Mouse (Mus musculus) CH12.LX (cell line): ENCODE measurements around the gene Tmem221. TPM values are rescaled to one million over a fixed set of nuclear protein-coding genes. Genes with fewer than 3 reads are reported as not detected.

Experiments used
- DNase-seq: peaks from one replicate; pipeline ENCODE4 v3.0.0-alpha.2; 2013; ENCODE audit errors: extremely low read depth
- H3K27ac ChIP-seq: 2 replicates; pipeline ENCODE4 v1.5.1; 2012; ENCODE audit warnings: low read depth, mild to moderate bottlenecking, control low read depth, moderate library complexity; ENCODE audit not compliant: insufficient read depth
- H3K27me3 ChIP-seq: replicated peaks from 2 replicates; pipeline ENCODE3; 2012; ENCODE audit warnings: inconsistent platforms
- H3K36me3 ChIP-seq, 2 experiments: replicated peaks in 1 of 2; 2 replicates each; pipeline versions ENCODE3 to v1.6.1; 2012; ENCODE audit warnings: inconsistent platforms in 1 of 2, low read length in 1 of 2, mild to moderate bottlenecking in 1 of 2, mixed read lengths in 1 of 2, moderate library complexity in 1 of 2; ENCODE audit not compliant: control insufficient read depth in 1 of 2, insufficient read depth in 1 of 2
- H3K4me1 ChIP-seq, 2 experiments: 2 replicates each; pipeline ENCODE4 v1.6.1; 2012; ENCODE audit warnings: inconsistent platforms in 1 of 2, moderate library complexity in 1 of 2; ENCODE audit not compliant: insufficient read depth in 2 of 2, control insufficient read depth in 1 of 2
- H3K4me2 ChIP-seq: 2 replicates; pipeline ENCODE4 v1.6.1; 2012; ENCODE audit warnings: low read depth, mild to moderate bottlenecking, control low read depth; ENCODE audit not compliant: poor library complexity, insufficient read depth, severe bottlenecking
- H3K4me3 ChIP-seq, 3 experiments: fragments of 150-350 bp in 1 of 3; sonication (generic) in 1 of 3; replicated peaks in 1 of 3; 2 replicates each; pipeline versions ENCODE3 to v1.5.1; 2011 to 2012; ENCODE audit warnings: low read depth in 2 of 3, low read length in 2 of 3, mild to moderate bottlenecking in 2 of 3, moderate library complexity in 2 of 3, control low read depth in 1 of 3, improper control_type of control experiment in 1 of 3, inconsistent platforms in 1 of 3, mixed read lengths in 1 of 3; ENCODE audit not compliant: poor library complexity in 1 of 3
- H3K79me2 ChIP-seq: replicated peaks from 2 replicates; pipeline ENCODE4 v1.6.1; 2012; ENCODE audit warnings: mild to moderate bottlenecking, moderate library complexity; ENCODE audit not compliant: control insufficient read depth, poor library complexity, insufficient read depth, severe bottlenecking; ENCODE audit errors: extremely low read depth
- H3K9ac ChIP-seq: 2 replicates; pipeline ENCODE4 v1.6.1; 2012; ENCODE audit warnings: low read depth, mild to moderate bottlenecking, control low read depth, moderate library complexity; ENCODE audit not compliant: insufficient read depth
- H3K9me3 ChIP-seq: replicated peaks from 2 replicates; pipeline ENCODE3; 2012; ENCODE audit warnings: low read length, inconsistent platforms, mixed read lengths
- ELF1 ChIP-seq: IDR thresholded peaks from 2 replicates; pipeline ENCODE4 v1.6.1; 2014; ENCODE audit warnings: low read depth, mild to moderate bottlenecking, inconsistent platforms, low read length, improper control_type of control experiment
- EP300 ChIP-seq: IDR thresholded peaks from 2 replicates; pipeline ENCODE4 v1.6.1; 2011; ENCODE audit warnings: low read length, improper control_type of control experiment
- ETS1 ChIP-seq: conservative IDR thresholded peaks from 2 replicates; pipeline ENCODE4 v1.6.1; 2012; ENCODE audit warnings: low read depth, mild to moderate bottlenecking, inconsistent platforms, low read length, improper control_type of control experiment, moderate library complexity
- HCFC1 ChIP-seq: IDR thresholded peaks from 2 replicates; pipeline ENCODE4 v1.6.1; 2012; ENCODE audit warnings: low read depth, mild to moderate bottlenecking, inconsistent platforms, low read length, improper control_type of control experiment
- IRF4 ChIP-seq: IDR thresholded peaks from 2 replicates; pipeline ENCODE4 v1.6.1; 2014; ENCODE audit warnings: low read depth, mild to moderate bottlenecking, inconsistent platforms, low read length, improper control_type of control experiment
- JUN ChIP-seq: IDR thresholded peaks from 2 replicates; pipeline ENCODE4 v1.6.1; 2011; ENCODE audit warnings: low read depth, mild to moderate bottlenecking, low read length, improper control_type of control experiment, moderate library complexity; ENCODE audit not compliant: insufficient read depth
- MAX ChIP-seq: IDR thresholded peaks from 2 replicates; pipeline ENCODE4 v1.6.1; 2011; ENCODE audit warnings: low read length, improper control_type of control experiment
- MAZ ChIP-seq: IDR thresholded peaks from 2 replicates; pipeline ENCODE4 v1.6.1; 2012; ENCODE audit warnings: low read depth, mild to moderate bottlenecking, inconsistent platforms, low read length, improper control_type of control experiment, moderate library complexity
- MEF2A ChIP-seq: IDR thresholded peaks from 2 replicates; pipeline ENCODE4 v1.6.1; 2014; ENCODE audit warnings: low read depth, mild to moderate bottlenecking, inconsistent platforms, low read length, improper control_type of control experiment, borderline replicate concordance
- NRF1 ChIP-seq: IDR thresholded peaks from 2 replicates; pipeline ENCODE4 v1.6.1; 2014; ENCODE audit warnings: low read depth, mild to moderate bottlenecking, inconsistent platforms, low read length, improper control_type of control experiment, moderate library complexity
- PAX5 ChIP-seq: IDR thresholded peaks from 2 replicates; pipeline ENCODE4 v1.6.1; 2012; ENCODE audit warnings: low read length, inconsistent platforms, mixed read lengths
- RCOR1 ChIP-seq: conservative IDR thresholded peaks from 2 replicates; pipeline ENCODE4 v1.6.1; 2012; ENCODE audit warnings: low read depth, mild to moderate bottlenecking, inconsistent platforms, low read length, improper control_type of control experiment
- SMC3 ChIP-seq: IDR thresholded peaks from 2 replicates; pipeline ENCODE4 v1.6.1; 2011; ENCODE audit warnings: low read depth, low read length, improper control_type of control experiment
- TBP ChIP-seq: conservative IDR thresholded peaks from 2 replicates; pipeline ENCODE4 v1.6.1; 2011; ENCODE audit warnings: low read depth, low read length, improper control_type of control experiment
- ZC3H11A ChIP-seq: IDR thresholded peaks from 2 replicates; pipeline ENCODE4 v1.6.1; 2012; ENCODE audit warnings: low read depth, mild to moderate bottlenecking, inconsistent platforms, low read length, improper control_type of control experiment
- ZMIZ1 ChIP-seq: IDR thresholded peaks from 2 replicates; pipeline ENCODE4 v1.6.1; 2012; ENCODE audit warnings: low read depth, mild to moderate bottlenecking, inconsistent platforms, low read length, improper control_type of control experiment
- dilution Hi-C: fragments of 300-500 bp; cut with MboI; formaldehyde crosslinking; loops from 2 replicates; pipeline ENCODE4 v1.14.3; 2020; ENCODE audit warnings: low sequenced_read_pairs; ENCODE audit not compliant: extremely low pct_unique_long_range_greater_than_20kb, extremely low pct_ligation_motif_present
- in situ Hi-C: fragments of 300-500 bp; cut with MboI; formaldehyde crosslinking; loops from 3 replicates; pipeline ENCODE4 v1.14.3; 2019; ENCODE audit warnings: low sequenced_read_pairs, low pct_ligation_motif_present, low pct_unique_long_range_greater_than_20kb, mixed read lengths
- polyA plus RNA-seq: library from polyadenylated mRNA; unstranded; fragments of >175 nt; gene quantifications from 2 replicates; pipeline ENCODE4 v1.2.1, GENCODE M21; 2012; ENCODE audit warnings: low read depth; ENCODE audit not compliant: insufficient read length
- total RNA-seq, 2 experiments: library from RNA; depleted of rRNA; stranded (reverse); fragments of 300-350 nt in 1 of 2; fragments of >200 nt in 1 of 2; gene quantifications; 2 replicates each; pipeline ENCODE4 v1.2.3; 2012 to 2014

The Tmem221 gene
- total and polyA plus RNA-seq, 3 experiments: 0.51 TPM; not detected in 2

- Histone ChIP-seq H3K4me3 (no peak within 1 kb of the TSS), H3K27me3 (peaks cover 3% of the 10 kb centered on the region), H3K4me2 (no peak within 1 kb of the TSS), H3K27ac (no peak within 1 kb of the TSS), H3K36me3 (no peaks in the 10 kb centered on the region), H3K4me1 (peaks cover 5 to 13% of the 10 kb centered on the region in 2 experiments; a peak in 3 of 4 replicates), H3K9ac (no peak within 1 kb of the TSS), H3K9me3 (peaks cover 16% of the 10 kb centered on the region), H3K79me2 (no peaks in the 10 kb centered on the region)
- TF ChIP-seq JUN (no peak), TBP (no peak), IRF4 (no peak), RCOR1 (no peak), NRF1 (no peak), EP300 (no peak), ELF1 (no peak), MAZ (no peak), MAX (no peak), SMC3 (no peak), ZC3H11A (no peak)
- dilution Hi-C loops (no loop called here), in situ Hi-C loops (no loop called here)
- no peak for DNase-seq
Measured at GRCm38 (mm10) chr8:71568387-71568937, 9.8 kb upstream of the Tmem221 start, which contains the start of gene Slc27a1. Slc27a1 (plus strand) TSS chr8:71568882.

GRCm38 (mm10) chr8:71567587-71567986 is 8.9 kb upstream of the Tmem221 start:
- no peak overlapping the region for H3K9ac ChIP-seq
- no peak overlapping the region for H3K4me3 ChIP-seq
- DNase-seq: no peak
- H3K36me3 ChIP-seq: no peaks in the 10 kb centered on the region
- H3K27ac ChIP-seq: no peak overlapping the region
- no peaks in the 10 kb centered on the region for H3K79me2 ChIP-seq
- H3K9me3 ChIP-seq: peaks cover 16% of the 10 kb centered on the region
- no peak for TF ChIP-seq ZMIZ1
- TF ChIP-seq MEF2A: no peak
- TF ChIP-seq EP300: no peak
- no peak for TF ChIP-seq SMC3
- no peak for TF ChIP-seq PAX5
- TF ChIP-seq ETS1: no peak
- TF ChIP-seq HCFC1: no peak
- TF ChIP-seq, all 38 proteins: peak for 0
- H3K27me3 ChIP-seq: peaks cover 7% of the 10 kb centered on the region
- in situ Hi-C loops: no loop called here
- peaks cover 7 to 19% of the 10 kb centered on the region in 2 experiments; a peak in 3 of 4 replicates for H3K4me1 ChIP-seq
- H3K4me2 ChIP-seq: no peak overlapping the region
- dilution Hi-C loops: no loop called here
